Mouse (Mus musculus): ENCODE data around the gene Zfhx3. TPM values are rescaled to one million over a fixed set of nuclear protein-coding genes. Genes with fewer than 3 reads are reported as not detected.

Zfhx3 gene
- total and polyA plus RNA-seq, 2 experiments from 2014 or later: 9.6 to 13.8 TPM

DNA sequence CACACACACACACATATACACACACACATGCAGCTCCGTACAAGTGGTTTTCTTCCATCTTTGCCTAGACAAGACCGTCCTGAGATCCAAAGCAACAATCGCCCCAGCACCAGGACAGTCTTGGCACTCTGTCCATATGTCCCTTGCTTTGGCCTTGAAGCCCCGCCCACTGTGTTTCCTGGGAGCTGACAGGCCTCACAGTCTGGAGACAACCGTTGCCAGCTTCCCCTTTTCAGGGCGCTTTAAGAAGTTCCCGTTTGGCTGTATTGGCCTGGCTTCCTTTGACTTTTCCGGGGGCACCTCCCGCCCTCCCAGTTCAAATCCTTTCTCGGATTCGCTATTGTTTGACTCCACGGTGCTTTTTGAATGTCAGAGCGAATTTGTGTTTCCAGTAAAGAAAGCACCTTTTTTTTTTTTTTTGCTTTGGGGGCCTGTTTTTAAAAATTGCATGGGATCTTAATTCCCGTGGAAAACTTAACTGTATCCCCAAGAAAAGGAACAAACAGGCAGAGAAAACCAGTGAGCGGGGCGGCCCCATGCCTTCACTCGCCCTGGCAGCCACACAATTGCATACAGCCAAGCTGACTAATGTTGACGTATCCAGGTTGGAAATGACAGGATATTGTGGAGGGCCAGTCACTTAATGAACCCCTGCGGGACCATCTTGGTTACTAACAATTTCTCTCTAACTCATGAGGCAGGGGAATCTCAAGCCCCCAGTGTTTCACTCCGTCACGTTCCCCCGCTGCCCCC lies 444.9 kb downstream of the Zfhx3 start:
- H3K9ac ChIP-seq: no peak overlapping the region
- DNase-seq: peak; percentile 52
- H3K4me3 ChIP-seq (ENCODE audit: low read depth, low read length): no peak overlapping the region
- H3K4me1 ChIP-seq (ENCODE audit: insufficient read depth): peaks cover 3% of the 10 kb centered on the region; the same call in 1 of the 2 replicates
- no peaks in the 10 kb centered on the region for H3K36me3 ChIP-seq (ENCODE audit: insufficient read depth)
- H3K27ac ChIP-seq (ENCODE audit: low read depth, low read length): no peak overlapping the region
- H3K9me3 ChIP-seq (ENCODE audit: low read length): no peaks in the 10 kb centered on the region
- peak overlapping the region; percentile 37 for H3K4me2 ChIP-seq (ENCODE audit: low read depth)
- no peaks in the 10 kb centered on the region for H3K27me3 ChIP-seq (ENCODE audit: insufficient read depth, low read length)
- WGBS: 12% methylated on average over 22 of the region's 22 CpGs
- no peak for TF ChIP-seq CTCF (IDR thresholded peaks at IDR 0.05; ENCODE audit: low read depth)
- peak; percentile 36; the same call in 1 of the 2 replicates for ATAC-seq

DNA sequence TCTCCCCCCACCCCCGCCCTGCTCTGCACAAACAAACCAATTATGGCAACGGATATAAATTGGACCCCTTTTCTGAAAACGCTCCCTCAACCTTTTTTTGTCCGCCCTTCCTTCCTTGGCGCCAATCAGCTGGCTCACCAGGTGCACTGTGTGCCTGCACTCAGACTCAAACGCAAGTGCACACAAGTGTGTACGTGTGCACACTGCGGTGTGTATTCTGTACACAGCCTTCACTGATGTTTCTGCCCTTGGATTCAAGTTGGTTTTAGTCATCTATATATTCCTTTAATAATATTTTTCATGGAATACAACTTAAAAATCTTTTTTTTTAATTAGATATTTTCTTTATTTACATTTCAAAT lies 445.4 kb downstream of the Zfhx3 start:
- TF ChIP-seq CTCF (IDR thresholded peaks at IDR 0.05; ENCODE audit: low read depth): no peak
- H3K27ac ChIP-seq (ENCODE audit: low read depth, low read length): no peak overlapping the region
- ATAC-seq: no peak
- 29% methylated on average over 8 of the region's 8 CpGs for WGBS
- H3K4me3 ChIP-seq (ENCODE audit: low read depth, low read length): no peak overlapping the region
- no peaks in the 10 kb centered on the region for H3K36me3 ChIP-seq (ENCODE audit: insufficient read depth)
- no peaks in the 10 kb centered on the region for H3K27me3 ChIP-seq (ENCODE audit: insufficient read depth, low read length)
- peak overlapping the region; percentile 37 for H3K4me2 ChIP-seq (ENCODE audit: low read depth)
- DNase-seq: no peak
- no peaks in the 10 kb centered on the region for H3K9me3 ChIP-seq (ENCODE audit: low read length)
- H3K4me1 ChIP-seq (ENCODE audit: insufficient read depth): peaks cover 2% of the 10 kb centered on the region; the same call in 1 of the 2 replicates
- H3K9ac ChIP-seq: no peak overlapping the region

DNA sequence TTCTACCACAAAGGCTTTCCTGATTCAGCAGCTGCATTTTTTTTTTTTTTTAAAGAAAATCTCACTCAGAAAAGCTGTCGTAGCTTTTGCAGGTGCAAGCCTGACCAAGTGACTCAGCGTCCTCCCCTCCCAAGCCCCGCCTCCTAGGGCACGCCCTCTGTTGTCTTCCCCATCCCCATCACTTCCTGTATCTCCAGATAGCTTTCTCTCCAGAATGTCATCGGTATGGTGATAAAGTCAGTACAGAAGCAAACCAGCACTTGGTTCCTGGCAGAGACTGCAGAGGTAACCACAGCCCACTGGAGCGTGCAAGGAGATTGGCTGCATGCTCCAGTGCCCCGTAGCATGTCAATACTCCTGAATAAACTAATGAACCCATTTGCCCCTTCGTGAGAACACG lies 450.5 kb downstream of the Zfhx3 start:
- H3K4me2 ChIP-seq (ENCODE audit: low read depth): no peak overlapping the region
- ATAC-seq (no peak), DNase-seq (no peak)
- no peaks in the 10 kb centered on the region for H3K9me3 ChIP-seq (ENCODE audit: low read length)
- TF ChIP-seq CTCF (IDR thresholded peaks at IDR 0.05; ENCODE audit: low read depth): no peak
- no peak overlapping the region for H3K9ac ChIP-seq
- no peaks in the 10 kb centered on the region for H3K4me1 ChIP-seq (ENCODE audit: insufficient read depth)
- H3K36me3 ChIP-seq (ENCODE audit: insufficient read depth): no peaks in the 10 kb centered on the region
- H3K27ac ChIP-seq (ENCODE audit: low read depth, low read length): no peak overlapping the region
- 72% methylated on average over 9 of the region's 9 CpGs for WGBS
- H3K4me3 ChIP-seq (ENCODE audit: low read depth, low read length): no peak overlapping the region
- H3K27me3 ChIP-seq (ENCODE audit: insufficient read depth, low read length): no peaks in the 10 kb centered on the region

DNA sequence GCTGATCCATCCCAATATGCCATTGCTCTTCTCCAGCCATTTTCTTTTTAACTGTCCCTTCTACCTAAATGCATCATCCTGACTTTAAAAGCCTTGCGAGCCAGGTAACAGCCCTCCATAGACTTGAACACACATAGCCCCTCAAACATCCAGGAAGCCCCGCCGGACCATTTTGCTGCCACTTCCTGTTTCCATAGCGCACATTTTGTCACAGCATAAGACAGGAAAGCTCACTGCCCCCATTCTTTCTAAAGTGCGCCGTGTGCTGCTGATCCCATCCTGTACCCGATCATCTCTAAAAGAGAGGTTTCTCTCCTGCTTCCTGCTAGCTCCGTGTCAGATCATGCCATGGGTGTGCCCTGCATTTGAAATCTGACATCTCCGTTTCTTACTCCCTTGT lies 459.7 kb downstream of the Zfhx3 start:
- no peak for DNase-seq
- Histone ChIP-seq H3K36me3 (ENCODE audit: insufficient read depth) (no peaks in the 10 kb centered on the region), H3K4me1 (ENCODE audit: insufficient read depth) (0 out of 2 replicates have a peak, but pooled peaks cover 5% of the 10 kb centered on the region), H3K9ac (no peak overlapping the region), H3K4me3 (ENCODE audit: low read depth, low read length) (no peak overlapping the region), H3K27me3 (ENCODE audit: insufficient read depth, low read length) (no peaks in the 10 kb centered on the region), H3K9me3 (ENCODE audit: low read length) (no peaks in the 10 kb centered on the region), H3K27ac (ENCODE audit: low read depth, low read length) (no peak overlapping the region), H3K4me2 (ENCODE audit: low read depth) (no peak overlapping the region)
- no peak for TF ChIP-seq CTCF (IDR thresholded peaks at IDR 0.05; ENCODE audit: low read depth)
- 82% methylated on average over 9 of the region's 9 CpGs for WGBS
- no peak for ATAC-seq

GRCm38 (mm10) chr8:108406716-108407494 lies 464.5 kb downstream of the Zfhx3 start:
- ATAC-seq (peak; percentile 81), DNase-seq (peak; percentile 61)
- Histone ChIP-seq H3K4me3 (ENCODE audit: low read depth, low read length) (no peak overlapping the region; the same call in 1 of the 2 replicates), H3K27ac (ENCODE audit: low read depth, low read length) (0 out of 2 replicates have a peak overlapping the region, but pooled peaks have one; percentile 22), H3K27me3 (ENCODE audit: insufficient read depth, low read length) (no peaks in the 10 kb centered on the region), H3K4me2 (ENCODE audit: low read depth) (peak overlapping the region; percentile 33), H3K4me1 (ENCODE audit: insufficient read depth) (0 out of 2 replicates have a peak, but pooled peaks cover 5% of the 10 kb centered on the region), H3K9ac (peak overlapping the region; percentile 39), H3K9me3 (ENCODE audit: low read length) (no peaks in the 10 kb centered on the region), H3K36me3 (ENCODE audit: insufficient read depth) (no peaks in the 10 kb centered on the region)
- WGBS: 9% methylated on average over 25 of the region's 25 CpGs
- TF ChIP-seq CTCF (IDR thresholded peaks at IDR 0.05; ENCODE audit: low read depth): no peak

DNA sequence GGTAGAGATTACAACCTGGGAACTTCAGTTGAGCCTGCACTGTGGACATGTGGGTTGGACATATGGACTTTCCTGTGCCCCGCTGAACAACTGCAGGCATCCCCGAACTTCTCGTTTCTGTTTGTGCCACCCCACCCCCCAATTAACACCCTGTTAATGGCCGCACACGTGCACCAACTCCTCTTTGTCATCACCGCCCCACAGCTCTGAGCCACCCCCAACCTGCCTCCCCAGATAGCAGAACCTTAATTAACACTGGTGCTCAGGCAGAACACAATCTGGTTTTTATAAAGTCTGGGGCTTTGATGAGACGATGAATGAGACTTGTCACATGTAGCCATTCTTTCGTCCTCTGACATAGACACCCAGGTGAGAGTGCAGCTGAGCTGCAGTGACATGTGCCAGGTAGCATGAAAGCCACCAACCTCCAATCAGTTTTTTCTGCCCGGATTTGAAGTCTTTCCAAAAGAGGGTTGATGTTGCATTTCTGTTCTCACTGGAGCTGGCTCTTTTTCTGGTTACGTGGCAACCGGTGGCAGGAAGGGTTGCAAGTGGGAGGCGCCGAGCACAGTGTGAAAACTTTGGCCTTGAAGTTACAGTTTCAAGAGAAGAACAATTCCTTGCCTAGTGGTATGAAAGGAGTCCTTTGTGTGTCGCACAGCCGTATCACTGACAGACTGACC lies 476.9 kb downstream of the Zfhx3 start:
- DNase-seq (peak; percentile 26), ATAC-seq (peak; percentile 42; the same call in 1 of the 2 replicates)
- no peak overlapping the region for H3K4me3 ChIP-seq (ENCODE audit: low read depth, low read length)
- peaks cover 7% of the 10 kb centered on the region; the same call in 1 of the 2 replicates for H3K4me1 ChIP-seq (ENCODE audit: insufficient read depth)
- WGBS: 14% methylated on average over 15 of the region's 15 CpGs
- H3K9me3 ChIP-seq (ENCODE audit: low read length): no peaks in the 10 kb centered on the region
- H3K36me3 ChIP-seq (ENCODE audit: insufficient read depth): no peaks in the 10 kb centered on the region
- H3K27me3 ChIP-seq (ENCODE audit: insufficient read depth, low read length): 0 out of 2 replicates have a peak, but pooled peaks cover 3% of the 10 kb centered on the region
- no peak overlapping the region for H3K27ac ChIP-seq (ENCODE audit: low read depth, low read length)
- TF ChIP-seq CTCF (IDR thresholded peaks at IDR 0.05; ENCODE audit: low read depth): no peak
- 0 out of 2 replicates have a peak overlapping the region, but pooled peaks have one; percentile 2 for H3K4me2 ChIP-seq (ENCODE audit: low read depth)
- no peak overlapping the region for H3K9ac ChIP-seq
